Mouse (Mus musculus) E14TG2a.4 (cell line): Measurements from ENCODE around the gene Catsper1.

ENCODE experiments used
- CTCF ChIP-seq: conservative IDR thresholded peaks from 2 replicates; pipeline ENCODE4 v1.5.1; 2014; ENCODE audit warnings: low read length
- NANOG ChIP-seq: IDR thresholded peaks from 2 replicates; pipeline ENCODE4 v1.6.1; 2014; ENCODE audit warnings: borderline replicate concordance, low read length, mixed read lengths

GRCm38 (mm10) chr19:5306968-5307734 lies 28.4 kb upstream of the Catsper1 start:
- TF ChIP-seq CTCF (no peak), NANOG (no peak)
